Mouse (Mus musculus) kidney, adult 2 months (tissue): ENCODE measurements around the gene Ppp2r5c.

Experiments
- CTCF ChIP-seq: fragments of 200-500 bp; conservative IDR thresholded peaks from 2 replicates; pipeline ENCODE4 v1.5.1; 2011; ENCODE audit warnings: low read depth, mild to moderate bottlenecking, control low read depth, low read length, moderate library complexity, mixed read lengths; ENCODE audit not compliant: insufficient read depth, insufficient read length
- POLR2A ChIP-seq: fragments of 200-500 bp; IDR thresholded peaks from one replicate; pipeline ENCODE4 v1.6.1; 2011; ENCODE audit warnings: low read depth, low read length, control low read depth

DNA sequence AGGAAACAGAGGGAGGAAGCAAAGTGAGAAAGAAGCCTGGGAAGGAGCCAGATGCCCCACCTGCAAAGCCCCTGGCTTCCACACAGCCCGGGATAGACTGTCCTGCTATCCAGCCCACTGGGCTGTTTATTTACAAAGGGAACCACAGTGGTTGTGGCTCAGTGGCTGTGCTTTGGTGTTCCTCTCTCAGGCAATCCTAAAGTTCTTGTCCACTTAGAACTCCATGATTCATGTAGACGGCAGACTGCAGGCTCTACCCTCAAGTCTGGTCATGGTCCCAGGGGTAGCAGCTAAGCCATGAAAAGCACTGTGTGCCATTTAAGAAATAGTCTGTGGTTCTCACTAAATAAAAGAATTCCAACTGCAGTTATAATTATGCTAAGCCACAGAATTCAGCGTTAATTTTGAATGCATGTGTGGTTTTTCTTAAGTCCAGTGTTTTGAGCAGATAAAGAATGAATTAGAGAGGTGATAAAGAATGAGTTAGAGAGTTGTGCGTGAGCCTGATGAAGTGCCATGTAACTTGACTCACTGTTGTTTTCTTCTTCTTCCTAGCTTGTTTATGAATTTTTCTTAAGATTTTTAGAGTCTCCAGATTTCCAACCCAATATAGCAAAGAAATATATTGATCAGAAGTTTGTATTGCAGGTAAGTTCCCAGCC lies 98.3 kb downstream of the Ppp2r5c start:
- TF ChIP-seq CTCF (no peak), POLR2A (no peak)
